Mouse (Mus musculus) activated CD4-positive, CD25-positive, alpha-beta regulatory T cell, adult 4 months (primary cell): ENCODE data around the gene Cdkn2aipnl. TPM values are rescaled to one million over a fixed set of nuclear protein-coding genes. Genes with fewer than 3 reads are reported as not detected.

ENCODE experiments used
- ATAC-seq: one replicate; pipeline ENCODE4 v1.8.0; 2017
- polyA plus RNA-seq, 2 experiments: library from polyadenylated mRNA; unstranded; fragments of 100-300 nt; shearing (Covaris generic); gene quantifications; one replicate each; pipeline ENCODE4 v1.2.1; 2017

Gene Cdkn2aipnl
- polyA plus RNA-seq, 2 experiments from 2014 or later = 80.8 to 84.4 TPM

DNA sequence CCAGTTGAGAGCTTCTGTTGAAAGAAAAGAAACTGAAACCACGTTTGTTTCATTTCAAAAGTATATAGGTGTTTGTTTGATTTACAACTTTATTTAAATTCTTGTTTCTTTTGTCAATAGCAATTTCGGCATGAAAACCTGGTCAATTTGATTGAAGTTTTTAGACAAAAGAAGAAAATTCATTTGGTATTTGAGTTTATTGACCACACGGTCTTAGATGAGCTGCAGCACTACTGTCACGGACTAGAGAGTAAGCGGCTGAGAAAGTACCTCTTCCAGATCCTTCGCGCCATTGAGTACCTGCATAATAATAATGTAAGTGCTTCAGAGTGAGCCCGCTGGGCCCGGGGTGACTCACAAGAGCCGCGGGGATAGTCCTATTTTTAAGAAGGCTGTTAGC is 43.5 kb downstream of the Cdkn2aipnl start:
- ATAC-seq = no peak

- ATAC-seq = no peak
Measured at GRCm38 (mm10) chr11:52011541-52011940, 44.1 kb downstream of the Cdkn2aipnl start.

- ATAC-seq = no peak
Measured at GRCm38 (mm10) chr11:52018217-52018616, 50.8 kb downstream of the Cdkn2aipnl start.

Other genes starting within 250 kb of the Cdkn2aipnl start
- gene Sec24a, start 204.0 kb upstream of the Cdkn2aipnl start, polyA plus RNA-seq = 10 to 100 TPM; 20.9 to 28.3 TPM
- gene Sar1b, start 204.0 kb upstream of the Cdkn2aipnl start, polyA plus RNA-seq = 100 to 1,000 TPM; 152 to 155 TPM
- gene Jade2, start 110.0 kb upstream of the Cdkn2aipnl start, polyA plus RNA-seq = 10 to 100 TPM; 13.5 to 17.6 TPM
- 100 to 1,000 TPM; 141 to 220 TPM for gene Ube2b, start 33.1 kb downstream of the Cdkn2aipnl start, polyA plus RNA-seq
- 1 to 10 TPM; 3.1 to 4.0 TPM for gene Cdkl3, start 36.6 kb downstream of the Cdkn2aipnl start, polyA plus RNA-seq
- 10 to 100 TPM; 11.0 to 18.0 TPM for gene Ppp2ca, start 131.0 kb downstream of the Cdkn2aipnl start, polyA plus RNA-seq
- gene Olfr1373, start 177.9 kb downstream of the Cdkn2aipnl start, polyA plus RNA-seq = not detected
- not detected for gene Olfr1371, start 246.3 kb downstream of the Cdkn2aipnl start, polyA plus RNA-seq